Mouse (Mus musculus): ENCODE measurements around the gene Sez6l. TPM values are rescaled to one million over a fixed set of nuclear protein-coding genes. Genes with fewer than 3 reads are reported as not detected.
A peak's percentile ranks its signal among the peaks of the same experiment; 100 is the strongest.

Gene Sez6l
- polyA plus RNA-seq, 1 experiment from 2014 or later = 22.1 TPM

GRCm38 (mm10) chr5:112501384-112501783, 75.6 kb downstream of the Sez6l start:
- DNase-seq (ENCODE audit: low spot score) = peak; percentile 61
- peak; percentile 32; the same call in 1 of the 2 replicates for ATAC-seq
- H3K4me1 ChIP-seq (ENCODE audit: control insufficient read depth, insufficient read depth, low read length) = peaks cover 32% of the 10 kb centered on the region

GRCm38 (mm10) chr5:112499918-112500682, 76.9 kb downstream of the Sez6l start:
- 38% methylated on average over 8 of the region's 8 CpGs for WGBS
- no peaks in the 10 kb centered on the region for H3K9me3 ChIP-seq (replicated peaks; ENCODE audit: control insufficient read depth, low read length)
- H3K27me3 ChIP-seq (replicated peaks; ENCODE audit: control insufficient read depth, insufficient read depth, low read length) = no peaks in the 10 kb centered on the region
- H3K4me3 ChIP-seq (ENCODE audit: low read depth, low read length) = no peak overlapping the region
- H3K4me1 ChIP-seq (ENCODE audit: control insufficient read depth, insufficient read depth, low read length) = peaks cover 26% of the 10 kb centered on the region
- peak overlapping the region; percentile 83 for H3K27ac ChIP-seq (ENCODE audit: low read depth, low read length)
- no peaks in the 10 kb centered on the region for H3K36me3 ChIP-seq (ENCODE audit: control insufficient read depth, insufficient read depth, low read length)
- H3K4me2 ChIP-seq (ENCODE audit: low read length) = no peak overlapping the region
- peak; percentile 79 for ATAC-seq
- peak; percentile 80 for DNase-seq (ENCODE audit: low spot score)
- H3K9ac ChIP-seq (ENCODE audit: low read length) = peak overlapping the region; percentile 35; the same call in 1 of the 2 replicates

More at GRCm38 (mm10) chr5:112501384-112501783, 75.6 kb downstream of the Sez6l start:
- Histone ChIP-seq H3K4me2 (ENCODE audit: low read length) (no peak overlapping the region), H3K9me3 (replicated peaks; ENCODE audit: control insufficient read depth, low read length) (no peaks in the 10 kb centered on the region), H3K4me3 (ENCODE audit: low read depth, low read length) (no peak overlapping the region), H3K9ac (ENCODE audit: low read length) (peak overlapping the region; percentile 0; the same call in 1 of the 2 replicates), H3K27me3 (replicated peaks; ENCODE audit: control insufficient read depth, insufficient read depth, low read length) (no peaks in the 10 kb centered on the region), H3K27ac (ENCODE audit: low read depth, low read length) (peak overlapping the region; percentile 83), H3K36me3 (ENCODE audit: control insufficient read depth, insufficient read depth, low read length) (no peaks in the 10 kb centered on the region)
- 23% methylated on average over 2 of the region's 2 CpGs for WGBS

GRCm38 (mm10) chr5:112498921-112499917, 77.8 kb downstream of the Sez6l start:
- Histone ChIP-seq H3K4me1 (ENCODE audit: control insufficient read depth, insufficient read depth, low read length) (peaks cover 26% of the 10 kb centered on the region), H3K27me3 (replicated peaks; ENCODE audit: control insufficient read depth, insufficient read depth, low read length) (no peaks in the 10 kb centered on the region), H3K4me2 (ENCODE audit: low read length) (no peak overlapping the region), H3K36me3 (ENCODE audit: control insufficient read depth, insufficient read depth, low read length) (no peaks in the 10 kb centered on the region), H3K4me3 (ENCODE audit: low read depth, low read length) (no peak overlapping the region), H3K9ac (ENCODE audit: low read length) (no peak overlapping the region; the same call in 1 of the 2 replicates), H3K27ac (ENCODE audit: low read depth, low read length) (0 out of 2 replicates have a peak overlapping the region, but pooled peaks have one; percentile 83), H3K9me3 (replicated peaks; ENCODE audit: control insufficient read depth, low read length) (no peaks in the 10 kb centered on the region)
- ATAC-seq (no peak), DNase-seq (ENCODE audit: low spot score) (no peak)
- WGBS = 72% methylated on average over 13 of the region's 13 CpGs

- H3K4me1 ChIP-seq (ENCODE audit: control insufficient read depth, insufficient read depth, low read length) = peaks cover 32% of the 10 kb centered on the region
- DNase-seq (ENCODE audit: low spot score) (no peak), ATAC-seq (no peak)
- H3K9me3 ChIP-seq (replicated peaks; ENCODE audit: control insufficient read depth, low read length) = no peaks in the 10 kb centered on the region
- no peak overlapping the region for H3K4me3 ChIP-seq (ENCODE audit: low read depth, low read length)
- WGBS = 78% methylated on average over 7 of the region's 7 CpGs
- H3K9ac ChIP-seq (ENCODE audit: low read length) = no peak overlapping the region
- no peaks in the 10 kb centered on the region for H3K27me3 ChIP-seq (replicated peaks; ENCODE audit: control insufficient read depth, insufficient read depth, low read length)
- no peak overlapping the region for H3K4me2 ChIP-seq (ENCODE audit: low read length)
- H3K36me3 ChIP-seq (ENCODE audit: control insufficient read depth, insufficient read depth, low read length) = no peaks in the 10 kb centered on the region
- H3K27ac ChIP-seq (ENCODE audit: low read depth, low read length) = no peak overlapping the region
Measured at GRCm38 (mm10) chr5:112496753-112497369, 80.1 kb downstream of the Sez6l start.

- Histone ChIP-seq H3K4me1 (ENCODE audit: control insufficient read depth, insufficient read depth, low read length) (peaks cover 6% of the 10 kb centered on the region; the same call in 1 of the 2 replicates), H3K4me2 (ENCODE audit: low read length) (no peak overlapping the region)
- 34% methylated on average over 11 of the region's 11 CpGs for WGBS
Measured at GRCm38 (mm10) chr5:112493492-112493891, 83.5 kb downstream of the Sez6l start.

GRCm38 (mm10) chr5:112491489-112491888, 85.5 kb downstream of the Sez6l start:
- H3K27ac ChIP-seq (ENCODE audit: low read depth, low read length) = no peak overlapping the region
- no peaks in the 10 kb centered on the region for H3K9me3 ChIP-seq (replicated peaks; ENCODE audit: control insufficient read depth, low read length)
- peaks cover 9% of the 10 kb centered on the region; the same call in 1 of the 2 replicates for H3K4me1 ChIP-seq (ENCODE audit: control insufficient read depth, insufficient read depth, low read length)
- no peak overlapping the region for H3K4me2 ChIP-seq (ENCODE audit: low read length)
- no peak overlapping the region for H3K9ac ChIP-seq (ENCODE audit: low read length)
- no peaks in the 10 kb centered on the region for H3K36me3 ChIP-seq (ENCODE audit: control insufficient read depth, insufficient read depth, low read length)
- H3K4me3 ChIP-seq (ENCODE audit: low read depth, low read length) = no peak overlapping the region
- no peaks in the 10 kb centered on the region for H3K27me3 ChIP-seq (replicated peaks; ENCODE audit: control insufficient read depth, insufficient read depth, low read length)
- peak; percentile 52 for DNase-seq (ENCODE audit: low spot score)
- ATAC-seq = no peak
- 56% methylated on average over 11 of the region's 11 CpGs for WGBS

More at GRCm38 (mm10) chr5:112493492-112493891, 83.5 kb downstream of the Sez6l start:
- ATAC-seq = peak; percentile 36
- Histone ChIP-seq H3K36me3 (ENCODE audit: control insufficient read depth, insufficient read depth, low read length) (no peaks in the 10 kb centered on the region), H3K9me3 (replicated peaks; ENCODE audit: control insufficient read depth, low read length) (no peaks in the 10 kb centered on the region), H3K4me3 (ENCODE audit: low read depth, low read length) (no peak overlapping the region), H3K27me3 (replicated peaks; ENCODE audit: control insufficient read depth, insufficient read depth, low read length) (no peaks in the 10 kb centered on the region), H3K27ac (ENCODE audit: low read depth, low read length) (no peak overlapping the region), H3K9ac (ENCODE audit: low read length) (no peak overlapping the region)
- peak; percentile 59 for DNase-seq (ENCODE audit: low spot score)

- H3K4me2 ChIP-seq (ENCODE audit: low read length) = no peak overlapping the region
- H3K4me1 ChIP-seq (ENCODE audit: control insufficient read depth, insufficient read depth, low read length) = peaks cover 16% of the 10 kb centered on the region
- ATAC-seq (no peak), DNase-seq (ENCODE audit: low spot score) (no peak)
- WGBS = 52% methylated on average over 8 of the region's 8 CpGs
- H3K9ac ChIP-seq (ENCODE audit: low read length) = no peak overlapping the region
- no peak overlapping the region for H3K27ac ChIP-seq (ENCODE audit: low read depth, low read length)
- no peaks in the 10 kb centered on the region for H3K36me3 ChIP-seq (ENCODE audit: control insufficient read depth, insufficient read depth, low read length)
- H3K4me3 ChIP-seq (ENCODE audit: low read depth, low read length) = no peak overlapping the region
- no peaks in the 10 kb centered on the region for H3K9me3 ChIP-seq (replicated peaks; ENCODE audit: control insufficient read depth, low read length)
- H3K27me3 ChIP-seq (replicated peaks; ENCODE audit: control insufficient read depth, insufficient read depth, low read length) = no peaks in the 10 kb centered on the region
Measured at GRCm38 (mm10) chr5:112488101-112488776, 88.7 kb downstream of the Sez6l start.

GRCm38 (mm10) chr5:112487504-112487903, 89.5 kb downstream of the Sez6l start:
- WGBS = 92% methylated on average over 1 of the region's 1 CpGs
- ATAC-seq = no peak
- Histone ChIP-seq H3K9me3 (replicated peaks; ENCODE audit: control insufficient read depth, low read length) (no peaks in the 10 kb centered on the region), H3K4me3 (ENCODE audit: low read depth, low read length) (no peak overlapping the region), H3K36me3 (ENCODE audit: control insufficient read depth, insufficient read depth, low read length) (no peaks in the 10 kb centered on the region), H3K4me1 (ENCODE audit: control insufficient read depth, insufficient read depth, low read length) (peaks cover 17% of the 10 kb centered on the region), H3K4me2 (ENCODE audit: low read length) (no peak overlapping the region), H3K27me3 (replicated peaks; ENCODE audit: control insufficient read depth, insufficient read depth, low read length) (no peaks in the 10 kb centered on the region), H3K27ac (ENCODE audit: low read depth, low read length) (no peak overlapping the region), H3K9ac (ENCODE audit: low read length) (no peak overlapping the region)
- no peak for DNase-seq (ENCODE audit: low spot score)
